Mouse (Mus musculus) stomach, embryonic 15.5 days (tissue): ENCODE data around the gene Tnnt3. TPM values are rescaled to one million over a fixed set of nuclear protein-coding genes. Genes with fewer than 3 reads are reported as not detected.
A peak's percentile ranks its signal among the peaks of the same experiment; 100 is the strongest.

ENCODE experiments used
- ATAC-seq: fragments of 200-750 bp; cut with Nextera tagmentation; 2 replicates; pipeline ENCODE4 v1.8.0; 2017; ENCODE audit warnings: low read depth, moderate number of reproducible peaks, moderate TSS enrichment; ENCODE audit not compliant: insufficient read depth, low FRiP score
- H3K27ac ChIP-seq: fragments of 300-500 bp; sonication (generic); 2 replicates; pipeline ENCODE4 v1.5.1; 2015; ENCODE audit warnings: mild to moderate bottlenecking, inconsistent platforms
- H3K27me3 ChIP-seq: fragments of 300-500 bp; sonication (generic); replicated peaks from 2 replicates; pipeline ENCODE4 v1.6.1; 2015; ENCODE audit warnings: inconsistent platforms
- H3K36me3 ChIP-seq: fragments of 300-500 bp; sonication (generic); 2 replicates; pipeline ENCODE4 v1.6.1; 2015; ENCODE audit warnings: inconsistent platforms
- H3K4me1 ChIP-seq: fragments of 300-500 bp; sonication (generic); 2 replicates; pipeline ENCODE4 v1.6.1; 2015; ENCODE audit warnings: inconsistent platforms
- H3K4me2 ChIP-seq: fragments of 300-500 bp; sonication (generic); 2 replicates; pipeline ENCODE4 v1.6.1; 2015; ENCODE audit warnings: mild to moderate bottlenecking, inconsistent platforms
- H3K4me3 ChIP-seq: fragments of 300-500 bp; sonication (generic); replicated peaks from 2 replicates; pipeline ENCODE4 v1.5.1; 2015; ENCODE audit warnings: inconsistent platforms
- H3K9ac ChIP-seq: fragments of 300-500 bp; sonication (generic); 2 replicates; pipeline ENCODE4 v1.6.1; 2015; ENCODE audit warnings: inconsistent platforms
- H3K9me3 ChIP-seq: fragments of 300-500 bp; sonication (generic); 2 replicates; pipeline ENCODE4 v1.6.1; 2016; ENCODE audit warnings: inconsistent platforms
- WGBS: fragments of 180-500 bp; shearing (Covaris S2); methylation state at CpG from one replicate; pipeline ENCODE4 v1.1.7; 2015; 5-methylcytosine and 5-hydroxymethylcytosine counted together
- polyA plus RNA-seq: library from polyadenylated mRNA; unstranded; fragments of >200 nt; fragmentation: Nextera tagmentation; extraction: Ambion mirVana; gene quantifications from 2 replicates; pipeline ENCODE4 v1.2.1, GENCODE M21; 2015

Gene Tnnt3
- polyA plus RNA-seq, 1 experiment from 2014 or later = 4.6 TPM

DNA sequence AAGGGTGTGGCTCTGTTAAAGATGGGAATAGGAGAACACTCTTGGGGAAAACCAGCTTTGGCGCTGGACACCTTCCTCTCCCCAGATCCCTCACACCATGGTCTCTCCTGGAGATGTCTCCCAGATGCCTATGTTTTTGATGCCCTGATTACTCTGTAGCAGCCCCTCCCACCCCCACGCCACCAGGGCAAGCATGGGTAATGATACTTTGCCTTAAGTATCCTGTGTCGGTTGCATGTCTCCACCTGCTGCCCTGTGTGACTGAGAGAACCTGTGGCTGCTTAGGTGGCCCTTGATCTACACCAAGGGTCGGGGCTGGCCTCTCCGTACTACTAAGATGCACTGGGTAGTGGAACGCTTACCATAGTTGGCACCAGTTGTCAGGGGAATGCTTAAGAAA lies 20.6 kb upstream of the Tnnt3 start:
- peak overlapping the region; percentile 59 for H3K4me2 ChIP-seq
- peak overlapping the region; percentile 97 for H3K27ac ChIP-seq
- no peaks in the 10 kb centered on the region for H3K9me3 ChIP-seq
- no peaks in the 10 kb centered on the region for H3K36me3 ChIP-seq
- no peaks in the 10 kb centered on the region for H3K27me3 ChIP-seq
- H3K4me3 ChIP-seq = peak overlapping the region; percentile 38
- WGBS = 89% methylated on average over 6 of the region's 6 CpGs
- no peak overlapping the region; the same call in 1 of the 2 replicates for H3K9ac ChIP-seq
- peaks cover 55% of the 10 kb centered on the region for H3K4me1 ChIP-seq
- no peak for ATAC-seq

DNA sequence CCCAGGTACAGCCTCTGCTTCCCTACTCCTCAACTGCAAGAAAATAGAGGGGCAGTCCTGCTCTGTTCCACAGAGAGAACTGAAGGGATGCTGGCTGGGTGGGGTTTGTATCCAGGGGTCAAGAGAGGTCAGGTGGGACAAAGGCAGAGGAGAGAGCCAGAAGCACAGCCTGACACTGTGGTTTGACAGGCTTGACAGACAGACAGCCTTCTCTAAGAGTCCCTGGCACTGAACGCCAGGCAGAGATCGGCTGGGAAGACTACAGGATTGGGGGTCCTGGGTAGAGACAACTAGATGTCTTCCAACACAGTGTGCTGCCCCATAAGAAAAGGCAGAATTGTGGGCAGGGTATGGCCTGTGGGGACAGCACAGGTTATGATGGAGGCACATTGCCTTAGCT lies 20.1 kb upstream of the Tnnt3 start:
- Histone ChIP-seq H3K4me1 (peaks cover 60% of the 10 kb centered on the region), H3K4me3 (peak overlapping the region; percentile 38), H3K9ac (no peak overlapping the region), H3K9me3 (no peaks in the 10 kb centered on the region), H3K4me2 (peak overlapping the region; percentile 59), H3K27ac (peak overlapping the region; percentile 97), H3K27me3 (no peaks in the 10 kb centered on the region), H3K36me3 (no peaks in the 10 kb centered on the region)
- WGBS = 80% methylated on average over 2 of the region's 2 CpGs
- no peak for ATAC-seq

DNA sequence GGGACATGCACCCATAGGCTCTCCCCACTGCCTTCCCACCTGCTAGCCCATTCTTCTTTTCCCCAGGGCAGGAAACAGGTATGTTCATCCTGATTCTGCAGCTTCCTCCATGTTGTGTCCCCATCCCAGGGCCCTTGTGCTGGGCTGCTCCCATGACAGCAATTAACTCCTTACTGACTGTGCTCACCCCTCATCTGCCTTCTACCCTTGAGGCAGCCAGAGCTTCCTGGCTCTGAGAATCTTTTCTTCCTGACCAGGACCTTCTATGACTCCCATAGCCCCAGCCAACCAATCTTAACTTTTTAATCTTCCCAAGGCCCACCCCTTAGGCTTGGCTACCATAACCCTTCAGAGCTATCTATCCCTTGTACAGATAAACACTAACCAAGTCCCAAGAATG lies 19.3 kb upstream of the Tnnt3 start:
- H3K4me2 ChIP-seq = peak overlapping the region; percentile 59; the same call in 1 of the 2 replicates
- peaks cover 62% of the 10 kb centered on the region for H3K4me1 ChIP-seq
- H3K4me3 ChIP-seq = no peak overlapping the region
- H3K9me3 ChIP-seq = no peaks in the 10 kb centered on the region
- H3K27ac ChIP-seq = peak overlapping the region; percentile 97
- ATAC-seq = no peak
- no peak overlapping the region for H3K9ac ChIP-seq
- H3K36me3 ChIP-seq = no peaks in the 10 kb centered on the region
- no peaks in the 10 kb centered on the region for H3K27me3 ChIP-seq

DNA sequence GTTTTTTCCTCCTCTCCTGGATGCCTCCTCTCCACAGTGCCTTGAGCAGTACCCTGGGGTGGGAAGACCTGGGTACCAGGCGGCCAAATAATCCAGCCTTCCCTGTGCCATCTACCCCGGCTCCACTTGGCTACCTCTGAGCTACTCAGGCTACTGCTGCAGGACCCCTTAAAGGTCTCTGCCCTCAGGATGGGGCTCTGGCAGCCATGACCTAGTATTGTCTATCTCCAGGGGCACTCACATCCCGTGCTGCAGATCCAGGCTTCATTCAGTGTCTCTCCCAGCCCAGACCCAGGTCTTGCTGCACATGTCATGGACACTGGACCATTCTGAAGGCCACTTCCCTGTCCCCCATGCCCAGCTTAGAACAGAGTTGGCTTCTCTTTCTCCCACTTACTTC lies 18.8 kb upstream of the Tnnt3 start:
- no peak overlapping the region for H3K9ac ChIP-seq
- no peaks in the 10 kb centered on the region; the same call in 1 of the 2 replicates for H3K36me3 ChIP-seq
- no peak for ATAC-seq
- H3K27me3 ChIP-seq = no peaks in the 10 kb centered on the region
- H3K4me2 ChIP-seq = no peak overlapping the region
- no peaks in the 10 kb centered on the region for H3K9me3 ChIP-seq
- H3K27ac ChIP-seq = peak overlapping the region; percentile 97
- peaks cover 60% of the 10 kb centered on the region for H3K4me1 ChIP-seq
- H3K4me3 ChIP-seq = no peak overlapping the region
- 86% methylated on average over 3 of the region's 3 CpGs for WGBS

DNA sequence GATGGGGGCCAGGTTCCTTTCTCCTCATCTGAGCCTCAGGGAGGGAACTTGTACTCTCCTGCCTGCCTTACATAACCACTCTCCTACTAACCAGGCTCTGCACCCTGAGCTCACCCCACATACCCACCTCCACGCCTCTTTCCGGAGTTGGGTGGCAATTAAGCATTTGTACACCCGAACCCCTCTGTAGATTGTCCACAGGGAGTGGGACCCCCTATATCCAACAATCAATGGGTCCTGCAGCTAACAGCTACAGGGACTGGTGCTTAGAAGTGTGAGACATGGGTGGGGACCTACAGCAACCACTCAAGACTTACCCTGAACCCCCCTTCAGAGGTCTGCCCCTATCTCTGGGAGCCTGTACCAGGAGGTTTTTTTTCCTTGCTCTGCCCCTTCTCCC lies 18.0 kb upstream of the Tnnt3 start:
- no peaks in the 10 kb centered on the region for H3K27me3 ChIP-seq
- no peak for ATAC-seq
- H3K4me2 ChIP-seq = peak overlapping the region; percentile 55
- H3K9me3 ChIP-seq = no peaks in the 10 kb centered on the region
- no peak overlapping the region for H3K9ac ChIP-seq
- 87% methylated on average over 3 of the region's 3 CpGs for WGBS
- H3K27ac ChIP-seq = peak overlapping the region; percentile 97
- peak overlapping the region; percentile 23; the same call in 1 of the 2 replicates for H3K4me3 ChIP-seq
- H3K36me3 ChIP-seq = peaks cover 3% of the 10 kb centered on the region; the same call in 1 of the 2 replicates
- H3K4me1 ChIP-seq = peaks cover 62% of the 10 kb centered on the region

DNA sequence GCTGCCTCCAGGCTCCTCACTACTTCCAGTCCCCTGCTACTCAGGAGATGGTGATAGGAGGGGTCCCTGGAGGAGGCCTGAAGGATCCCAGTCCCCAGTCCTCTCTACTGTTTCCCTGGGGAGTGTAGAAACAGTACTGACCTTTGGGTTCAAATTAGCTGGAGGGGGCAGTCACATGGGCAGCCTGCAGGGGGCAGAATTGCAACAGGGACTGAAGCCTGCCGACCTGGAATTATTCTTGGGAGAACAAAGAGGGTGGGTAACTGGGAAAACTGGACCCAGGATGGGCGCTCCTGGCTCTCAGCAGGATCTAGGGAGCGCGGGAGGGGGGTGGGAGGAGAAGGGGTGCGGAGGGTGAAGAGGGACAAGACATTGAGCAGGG lies 17.5 kb upstream of the Tnnt3 start:
- Histone ChIP-seq H3K4me1 (peaks cover 68% of the 10 kb centered on the region), H3K36me3 (peaks cover 7% of the 10 kb centered on the region), H3K9me3 (no peaks in the 10 kb centered on the region), H3K27me3 (no peaks in the 10 kb centered on the region), H3K9ac (no peak overlapping the region), H3K4me2 (peak overlapping the region; percentile 55), H3K27ac (peak overlapping the region; percentile 97), H3K4me3 (peak overlapping the region; percentile 23)
- ATAC-seq = no peak
- 7% methylated on average over 5 of the region's 5 CpGs for WGBS

DNA sequence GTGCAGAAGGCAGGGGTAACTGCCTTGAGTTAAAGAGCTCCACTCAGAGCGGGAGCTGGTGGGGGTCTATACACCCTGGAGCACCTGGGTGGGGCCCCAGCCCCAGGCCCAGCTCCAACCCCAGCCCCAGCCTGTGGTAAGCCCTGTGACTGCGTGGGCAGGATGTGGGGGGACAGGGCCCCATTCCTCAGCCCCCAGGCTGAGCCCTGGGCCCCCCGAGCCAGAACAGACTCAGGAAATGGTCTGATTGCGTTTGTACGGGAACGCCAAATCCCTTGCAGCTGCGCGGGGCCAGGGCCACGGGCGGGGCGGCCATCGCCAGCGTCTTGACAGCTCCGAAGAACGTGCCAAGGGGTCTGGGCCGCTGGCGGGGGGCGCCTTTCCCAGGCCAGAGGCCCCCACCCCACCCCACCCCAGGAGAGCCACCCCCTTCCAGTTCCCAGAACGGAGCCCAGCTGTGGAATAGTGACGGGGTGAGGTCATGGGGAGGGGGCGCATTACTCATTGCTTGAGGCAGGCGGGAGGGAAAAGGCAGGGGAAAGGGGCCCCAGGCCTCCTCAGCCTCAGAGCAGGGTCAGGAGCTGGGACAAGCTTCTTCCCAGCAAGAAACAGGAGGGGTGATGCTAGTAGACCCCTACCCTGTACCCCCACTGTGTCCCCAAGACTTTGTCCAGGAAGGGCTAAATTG lies 16.9 kb upstream of the Tnnt3 start:
- 4% methylated on average over 22 of the region's 22 CpGs for WGBS
- ATAC-seq = peak; percentile 74
- H3K4me1 ChIP-seq = peaks cover 73% of the 10 kb centered on the region
- no peaks in the 10 kb centered on the region for H3K27me3 ChIP-seq
- H3K36me3 ChIP-seq = peaks cover 7% of the 10 kb centered on the region
- H3K27ac ChIP-seq = peak overlapping the region; percentile 97
- peak overlapping the region; percentile 23 for H3K4me3 ChIP-seq
- H3K4me2 ChIP-seq = peak overlapping the region; percentile 55
- no peak overlapping the region for H3K9ac ChIP-seq
- H3K9me3 ChIP-seq = no peaks in the 10 kb centered on the region

DNA sequence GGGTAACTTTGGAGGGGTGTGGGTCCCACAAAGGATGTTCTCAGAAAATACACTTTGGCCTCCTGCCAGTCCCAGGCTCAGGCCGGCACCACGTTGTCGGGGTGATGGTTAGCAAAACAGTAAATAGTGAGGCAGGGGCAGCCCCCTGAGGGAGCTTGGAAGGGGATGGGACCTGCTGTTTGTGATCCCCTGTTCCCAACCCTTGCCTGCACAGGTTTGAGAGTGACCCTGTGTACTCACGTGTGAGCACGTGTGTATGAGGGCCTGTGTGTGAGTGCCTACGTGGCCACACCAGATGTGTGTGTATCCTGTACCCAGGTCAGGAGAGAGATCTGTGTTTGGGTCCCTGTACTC lies 16.4 kb upstream of the Tnnt3 start:
- peak overlapping the region; percentile 55 for H3K4me2 ChIP-seq
- peaks cover 7% of the 10 kb centered on the region for H3K36me3 ChIP-seq
- WGBS = 10% methylated on average over 6 of the region's 6 CpGs
- H3K4me3 ChIP-seq = peak overlapping the region; percentile 23
- ATAC-seq = peak; percentile 16
- H3K27me3 ChIP-seq = no peaks in the 10 kb centered on the region
- H3K9ac ChIP-seq = no peak overlapping the region; the same call in 1 of the 2 replicates
- no peaks in the 10 kb centered on the region for H3K9me3 ChIP-seq
- H3K4me1 ChIP-seq = peaks cover 75% of the 10 kb centered on the region
- H3K27ac ChIP-seq = peak overlapping the region; percentile 97

DNA sequence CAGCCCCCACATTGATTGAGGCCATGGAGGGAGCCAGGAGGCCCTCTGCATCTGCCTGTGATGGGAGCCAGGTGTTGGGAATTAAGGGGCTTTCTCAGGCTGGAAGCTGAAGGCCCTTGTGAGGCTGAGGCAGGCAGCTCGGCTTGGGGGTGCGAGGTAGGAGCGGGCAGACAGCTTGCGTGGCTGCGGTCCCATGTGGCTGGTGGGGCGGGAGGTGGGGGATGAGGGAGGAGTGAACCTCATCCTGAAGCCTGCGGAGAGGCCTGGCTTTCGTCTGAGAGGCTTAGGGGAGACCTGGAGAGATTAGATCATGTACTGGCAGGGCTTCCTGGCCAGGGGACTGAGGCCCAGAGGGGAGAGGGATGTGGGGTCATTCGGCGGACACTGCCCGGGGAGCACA lies 15.5 kb upstream of the Tnnt3 start:
- Histone ChIP-seq H3K27me3 (no peaks in the 10 kb centered on the region), H3K4me2 (0 out of 2 replicates have a peak overlapping the region, but pooled peaks have one; percentile 55), H3K27ac (peak overlapping the region; percentile 97), H3K4me3 (no peak overlapping the region), H3K4me1 (peaks cover 80% of the 10 kb centered on the region), H3K9me3 (no peaks in the 10 kb centered on the region), H3K36me3 (peaks cover 7% of the 10 kb centered on the region), H3K9ac (0 out of 2 replicates have a peak overlapping the region, but pooled peaks have one; percentile 8)
- WGBS = 19% methylated on average over 11 of the region's 11 CpGs
- peak; percentile 33 for ATAC-seq

DNA sequence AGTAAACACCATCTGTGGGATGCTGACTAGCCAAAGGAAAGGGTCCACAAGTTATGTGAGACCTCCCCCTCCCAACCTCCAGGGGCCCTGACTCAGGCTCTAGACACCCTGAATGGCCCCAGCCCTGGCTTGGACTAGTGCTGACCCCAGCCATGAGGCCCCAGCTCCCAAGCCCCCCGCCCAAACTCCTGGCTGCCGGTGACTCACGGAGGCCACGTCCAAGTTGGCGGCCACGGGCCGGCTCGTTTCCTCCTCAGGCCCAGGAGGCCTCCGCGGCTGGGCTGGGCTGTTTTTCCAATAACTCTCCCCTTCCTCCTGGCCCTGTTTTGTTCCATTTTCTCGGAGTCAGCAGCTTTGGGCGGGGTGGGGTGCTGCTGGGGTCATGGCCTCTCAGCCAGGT lies 13.9 kb upstream of the Tnnt3 start:
- WGBS = 61% methylated on average over 12 of the region's 12 CpGs
- peak overlapping the region; percentile 97 for H3K27ac ChIP-seq
- no peaks in the 10 kb centered on the region for H3K27me3 ChIP-seq
- no peaks in the 10 kb centered on the region for H3K9me3 ChIP-seq
- no peak overlapping the region for H3K4me2 ChIP-seq
- H3K9ac ChIP-seq = no peak overlapping the region
- H3K36me3 ChIP-seq = peaks cover 12% of the 10 kb centered on the region
- H3K4me3 ChIP-seq = no peak overlapping the region
- ATAC-seq = no peak
- peaks cover 78% of the 10 kb centered on the region for H3K4me1 ChIP-seq

DNA sequence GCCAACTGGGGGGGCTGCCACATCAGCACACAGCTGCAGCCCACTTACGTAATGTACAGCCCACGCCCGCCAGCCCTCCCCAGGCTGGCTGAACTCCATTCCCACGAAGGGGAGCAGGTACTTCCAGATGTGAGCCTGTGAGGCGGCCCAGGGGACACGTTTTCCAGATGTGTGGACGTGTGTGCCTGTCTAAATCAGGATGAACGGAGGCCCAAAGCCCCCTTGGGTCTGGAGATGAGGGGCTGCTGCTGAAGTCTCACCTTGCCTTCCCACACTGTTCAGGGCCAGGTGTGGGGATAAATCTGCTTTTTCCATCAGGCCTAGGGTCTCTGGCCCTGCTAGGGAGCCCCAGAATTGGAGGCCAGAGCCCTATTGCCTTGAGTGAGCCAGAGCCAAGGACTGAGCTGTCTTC lies 11.9 kb upstream of the Tnnt3 start:
- ATAC-seq = no peak
- H3K27me3 ChIP-seq = no peaks in the 10 kb centered on the region
- no peak overlapping the region for H3K9ac ChIP-seq
- H3K4me1 ChIP-seq = peaks cover 58% of the 10 kb centered on the region
- WGBS = 65% methylated on average over 8 of the region's 8 CpGs
- peak overlapping the region; percentile 97 for H3K27ac ChIP-seq
- peaks cover 25% of the 10 kb centered on the region for H3K36me3 ChIP-seq
- H3K4me2 ChIP-seq = no peak overlapping the region
- no peaks in the 10 kb centered on the region for H3K9me3 ChIP-seq
- H3K4me3 ChIP-seq = no peak overlapping the region

DNA sequence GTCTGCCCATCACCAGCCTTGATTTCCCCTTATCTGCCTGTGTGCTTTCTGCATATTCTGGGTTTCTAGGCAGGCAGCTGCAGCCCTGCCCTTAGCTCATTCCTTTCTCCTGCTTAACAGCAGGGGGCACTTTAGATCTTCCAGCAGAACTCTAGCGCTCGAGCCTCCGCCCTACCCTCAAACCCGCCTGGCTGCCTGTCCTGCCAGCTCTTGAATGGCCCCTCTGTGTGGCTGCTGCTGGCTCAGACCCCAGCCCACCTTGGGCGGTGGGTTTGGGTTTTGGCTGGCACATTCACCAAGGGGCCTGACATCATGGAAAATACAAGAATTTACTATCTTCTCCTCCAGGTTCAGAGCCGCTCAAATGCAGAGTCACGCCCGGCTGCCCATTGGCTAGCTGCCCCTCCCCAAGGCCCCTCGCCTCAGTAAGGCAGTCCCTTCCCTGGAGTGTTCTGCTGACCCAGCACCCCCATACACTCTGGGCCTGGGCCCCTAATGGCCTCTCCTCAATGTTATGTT lies 11.2 kb upstream of the Tnnt3 start:
- H3K4me1 ChIP-seq = peaks cover 57% of the 10 kb centered on the region
- 14% methylated on average over 9 of the region's 9 CpGs for WGBS
- no peak overlapping the region for H3K9ac ChIP-seq
- H3K9me3 ChIP-seq = no peaks in the 10 kb centered on the region
- H3K27me3 ChIP-seq = no peaks in the 10 kb centered on the region
- H3K36me3 ChIP-seq = peaks cover 32% of the 10 kb centered on the region
- peak overlapping the region; percentile 97 for H3K27ac ChIP-seq
- H3K4me3 ChIP-seq = no peak overlapping the region
- no peak overlapping the region for H3K4me2 ChIP-seq
- peak; percentile 26; the same call in 1 of the 2 replicates for ATAC-seq
